Mouse (Mus musculus): ENCODE measurements at regions not wholly inside any gene's neighbourhood (a gene's known extent, or its start where the extent isn't known, plus 50 kb on each side); places are given as distances from the start of the nearest gene placed in this dataset.

- DNase-seq: no peak
Measured at GRCm38 (mm10) chr10:99417591-99417990, 154.6 kb downstream of the Dusp6 start.

- no peak for DNase-seq
Measured at GRCm38 (mm10) chr10:99418497-99418896, 155.5 kb downstream of the Dusp6 start.

- DNase-seq: no peak
Measured at GRCm38 (mm10) chr10:99419532-99419931, 156.5 kb downstream of the Dusp6 start.

GRCm38 (mm10) chr10:99423406-99423805 is 160.4 kb downstream of the Dusp6 start:
- DNase-seq: no peak

DNA sequence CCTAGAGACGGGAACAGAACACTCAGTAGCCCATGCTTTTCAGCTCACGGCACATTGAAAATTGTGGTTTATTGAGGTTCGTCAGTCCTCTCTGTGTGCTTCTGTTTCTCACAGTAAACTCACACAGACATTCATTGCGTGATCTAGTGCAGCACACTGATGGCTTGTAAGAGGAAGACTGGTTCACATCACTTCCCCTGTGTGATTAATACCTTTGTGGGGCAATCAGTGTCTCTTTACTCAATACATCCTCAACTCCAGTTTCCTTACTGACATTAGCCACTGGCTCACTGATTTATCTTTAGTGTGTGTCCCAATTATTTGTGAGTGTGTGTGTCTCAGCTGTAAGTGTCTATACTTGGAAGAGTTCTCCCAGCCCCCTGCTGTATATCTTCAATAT is 162.2 kb downstream of the Dusp6 start:
- DNase-seq: no peak

GRCm38 (mm10) chr10:99430175-99430574 is 167.1 kb downstream of the Dusp6 start:
- no peak for DNase-seq

DNA sequence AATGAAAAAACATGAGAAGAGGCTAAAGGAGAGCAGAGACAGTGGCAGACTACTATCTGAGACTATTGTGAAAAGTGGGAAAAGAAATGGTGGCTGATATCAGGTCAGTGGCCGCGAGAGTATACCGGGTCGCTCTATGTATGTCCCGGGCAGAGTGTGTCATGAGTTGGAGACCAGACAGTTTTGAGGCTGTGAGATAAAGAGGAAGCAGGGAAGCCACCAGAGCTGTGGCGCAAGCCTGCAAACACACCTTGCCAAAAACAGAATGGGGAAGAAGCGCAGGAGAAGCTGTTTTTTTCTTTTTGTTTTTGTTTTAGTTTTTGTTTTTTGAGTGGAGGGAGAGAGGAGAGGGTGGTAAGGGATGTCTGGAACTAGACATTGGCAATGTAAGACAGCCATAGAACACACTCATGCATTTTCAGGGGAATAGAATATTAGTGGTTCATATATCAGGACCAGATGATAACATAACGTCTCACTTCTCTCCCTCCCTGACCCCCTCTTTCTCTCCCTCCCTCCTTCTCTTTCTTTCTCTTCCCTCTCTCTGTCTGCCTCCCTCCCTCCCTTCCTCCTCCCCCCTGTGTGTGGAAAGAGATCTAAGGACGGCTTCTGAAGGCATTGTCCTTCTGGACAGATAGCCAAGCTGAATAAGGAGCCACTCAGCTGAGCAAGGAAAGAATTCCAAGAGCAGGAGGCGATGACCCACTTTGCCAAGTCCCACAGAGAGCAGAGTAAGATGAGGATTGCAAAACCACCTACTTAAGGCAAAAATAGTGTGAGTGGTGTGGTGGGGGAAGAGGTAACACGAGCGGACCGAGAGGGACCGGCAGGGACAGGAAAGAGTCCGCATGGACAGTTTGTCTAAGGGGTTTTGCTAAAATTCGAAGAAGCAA is 167.9 kb downstream of the Dusp6 start:
- no peak for DNase-seq

DNA sequence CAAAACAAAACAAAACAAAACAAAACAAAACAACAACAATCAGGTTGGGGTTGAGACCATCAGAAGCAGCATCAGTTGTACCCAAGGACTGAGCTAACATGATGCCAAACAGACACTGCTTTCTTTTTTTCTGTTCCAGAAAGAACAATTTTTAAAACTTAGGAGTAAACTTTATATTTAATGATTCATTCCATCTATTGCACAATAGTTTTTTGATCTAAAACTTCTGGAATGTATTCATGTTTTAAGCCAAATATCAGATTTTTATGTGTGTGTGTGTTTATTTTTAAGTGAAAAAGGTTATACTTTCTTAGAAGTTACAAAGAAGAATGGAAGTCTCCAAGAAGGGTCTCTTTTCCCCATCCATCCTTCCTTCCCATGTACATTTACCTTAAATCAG is 174.0 kb downstream of the Dusp6 start:
- DNase-seq: no peak

GRCm38 (mm10) chr10:99440169-99440568 is 177.1 kb downstream of the Dusp6 start:
- DNase-seq: no peak

DNA sequence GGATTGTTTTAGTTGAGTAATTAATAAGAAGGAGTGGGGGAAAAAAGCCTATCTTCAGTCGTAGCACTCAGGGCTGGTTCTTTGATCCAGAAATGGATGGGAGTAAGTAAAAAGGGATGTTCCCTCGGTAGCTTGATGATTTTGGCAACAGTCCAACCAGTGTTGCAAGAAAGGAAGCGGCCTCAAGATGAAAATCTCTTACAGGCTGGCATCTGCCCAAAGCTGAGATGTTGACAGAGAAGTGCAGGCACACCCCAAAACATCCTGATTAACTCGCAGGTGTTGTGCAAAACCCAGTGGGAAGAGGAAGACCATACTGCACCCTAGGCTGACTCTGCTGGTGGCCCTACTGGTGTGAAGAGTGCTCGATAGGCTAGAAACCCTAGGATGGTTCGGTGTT is 178.0 kb downstream of the Dusp6 start:
- no peak for DNase-seq

DNA sequence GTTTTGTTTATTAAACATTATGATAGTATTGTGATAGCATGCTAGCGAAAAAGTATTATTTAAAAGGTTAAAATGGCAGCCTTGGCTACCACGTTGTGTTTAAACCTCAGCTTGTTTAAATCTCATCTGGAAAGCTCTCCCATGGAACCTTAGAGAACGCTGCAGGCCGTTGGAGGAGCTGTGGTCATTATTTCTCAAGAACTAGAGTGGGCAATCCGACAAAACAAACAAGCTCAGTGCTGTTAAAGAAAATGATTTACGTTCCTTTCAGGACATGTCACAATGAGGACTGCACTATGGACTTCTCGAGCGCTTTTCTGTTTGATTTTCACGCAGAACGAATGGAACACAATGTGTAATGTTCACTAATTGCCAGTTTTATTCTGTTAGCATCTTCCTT is 178.9 kb downstream of the Dusp6 start:
- no peak for DNase-seq

DNA sequence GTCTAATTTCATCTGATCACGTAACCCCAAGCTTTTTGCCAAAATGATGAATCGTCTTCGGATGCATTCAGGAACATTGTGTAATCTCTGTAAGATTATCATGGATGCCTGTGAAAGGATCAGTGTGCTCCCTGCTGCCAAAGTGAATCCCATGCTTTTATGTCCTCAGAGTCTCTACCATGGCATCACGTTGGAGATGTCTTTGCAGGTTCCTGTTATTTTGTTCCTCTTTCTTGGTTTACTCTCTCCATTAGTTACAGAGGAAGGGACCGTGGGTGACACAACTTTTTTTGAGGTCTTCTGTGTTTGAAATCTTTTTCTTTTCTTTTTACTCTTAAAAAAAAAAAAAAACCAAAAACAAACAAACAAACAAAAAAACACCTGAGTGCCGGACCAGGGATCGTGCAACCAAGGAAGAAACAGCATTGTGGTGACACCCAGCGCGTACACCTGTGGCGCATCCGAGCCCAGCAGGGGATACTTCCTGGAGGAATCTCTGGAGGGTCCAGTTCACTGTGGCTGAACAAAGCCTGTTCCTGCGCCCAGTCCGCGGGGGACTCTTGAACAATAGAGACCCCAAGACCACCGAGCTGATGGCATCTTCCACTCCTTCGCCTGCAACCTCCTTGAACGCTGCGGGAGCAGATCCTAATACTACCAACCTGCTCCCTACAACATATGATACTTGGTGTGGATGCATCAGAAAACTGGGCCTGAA is 180.6 kb downstream of the Dusp6 start:
- DNase-seq: no peak

DNA sequence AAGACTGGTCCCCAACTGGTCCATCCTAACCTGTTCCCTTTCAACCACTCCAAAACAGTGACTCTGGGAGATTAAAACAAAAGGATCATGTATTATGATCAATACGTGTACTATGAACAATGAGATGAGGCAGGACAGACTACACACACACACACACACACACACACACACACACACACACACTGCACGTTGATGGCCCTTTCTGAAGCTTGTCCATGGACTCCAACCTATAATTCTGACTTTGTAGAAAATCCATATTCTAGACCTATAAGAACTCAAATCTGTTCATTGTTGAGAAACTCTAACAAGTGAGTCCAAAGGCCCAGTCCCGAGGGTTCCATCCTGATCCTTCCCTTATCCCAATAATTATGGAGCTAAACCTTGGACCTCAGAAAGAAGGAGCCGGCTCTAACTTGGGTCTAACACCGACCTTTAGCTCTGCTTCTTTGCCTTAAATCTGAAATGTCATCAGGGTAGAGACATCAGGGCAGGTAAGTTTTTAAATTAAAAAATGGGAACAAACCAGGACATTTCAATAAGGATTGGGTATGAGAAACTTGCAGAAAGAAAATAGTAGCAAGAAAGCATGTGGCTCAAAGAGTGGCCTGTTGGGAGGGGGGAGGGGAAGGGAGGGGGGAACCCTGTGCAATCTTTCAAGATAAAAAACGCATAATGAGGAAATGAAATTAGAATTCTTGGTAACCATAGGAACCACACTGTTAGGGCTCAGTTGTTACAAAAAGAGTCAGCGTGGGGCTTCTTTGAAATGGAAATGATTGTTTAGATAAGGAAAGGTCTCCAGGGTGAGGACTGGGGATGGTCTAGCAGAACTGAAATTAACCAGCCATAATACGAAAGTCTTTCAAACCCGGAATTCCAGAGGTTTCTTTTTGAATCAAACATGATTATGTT is 187.9 kb downstream of the Dusp6 start:
- DNase-seq: no peak

- no peak for DNase-seq
Measured at GRCm38 (mm10) chr10:99451639-99452417, 188.8 kb downstream of the Dusp6 start.

DNA sequence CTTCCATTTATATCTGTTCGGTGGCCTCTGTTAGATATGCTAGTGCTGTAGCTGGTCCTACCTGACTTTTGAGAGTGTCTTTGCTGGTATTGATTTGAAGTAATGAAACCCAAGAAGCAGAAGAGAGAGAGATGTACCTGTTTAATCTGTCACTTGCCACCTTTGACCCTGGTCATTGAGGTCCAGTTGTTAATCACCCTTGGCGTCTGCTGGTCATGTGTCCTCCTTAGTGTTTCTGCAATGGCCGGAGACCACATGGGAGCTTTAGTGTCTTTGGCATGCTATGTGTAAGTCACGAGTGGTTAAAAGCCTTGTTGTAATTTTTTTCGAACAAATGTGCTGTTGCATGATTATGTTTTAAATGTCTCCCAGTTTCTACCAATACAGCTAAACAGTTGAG is 193.1 kb downstream of the Dusp6 start:
- no peak for DNase-seq

- DNase-seq: no peak
Measured at GRCm38 (mm10) chr10:99458047-99458446, 195.0 kb downstream of the Dusp6 start.

- no peak for DNase-seq
Measured at GRCm38 (mm10) chr10:99459171-99459660, 196.2 kb downstream of the Dusp6 start.

- DNase-seq: no peak
Measured at GRCm38 (mm10) chr10:99459823-99460361, 196.9 kb downstream of the Dusp6 start.

DNA sequence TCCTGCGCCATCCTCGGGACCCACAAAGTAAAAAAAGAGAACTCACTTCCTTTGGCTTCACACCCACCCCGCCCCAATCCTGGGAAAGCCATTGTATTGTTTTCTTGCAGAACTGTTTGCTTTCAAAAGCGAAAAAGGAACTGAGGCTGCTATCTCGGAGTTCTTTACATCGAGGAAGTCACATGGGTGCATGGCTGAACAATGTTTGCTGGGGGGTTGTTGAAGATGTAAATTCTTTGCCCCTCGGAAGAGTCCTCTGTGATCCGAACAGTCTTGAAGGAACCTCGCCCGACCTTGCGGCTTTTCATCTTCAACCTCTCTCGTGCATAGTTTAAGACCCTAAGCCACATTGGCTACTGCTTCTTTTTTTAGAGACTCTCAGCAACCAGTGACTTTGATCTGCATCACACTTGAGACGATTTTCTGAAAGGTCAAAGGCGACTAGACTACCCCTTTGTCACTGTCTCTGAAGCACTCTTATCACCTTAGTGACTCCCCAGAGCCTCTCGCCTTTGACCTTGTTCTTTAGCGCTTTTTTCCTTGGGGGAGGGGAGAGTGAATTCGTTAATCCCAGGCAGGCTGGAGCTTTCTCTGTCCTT is 197.9 kb downstream of the Dusp6 start:
- no peak for DNase-seq

GRCm38 (mm10) chr10:99461446-99461966 is 198.5 kb downstream of the Dusp6 start:
- DNase-seq: no peak

- DNase-seq: no peak
Measured at GRCm38 (mm10) chr10:99466695-99467094, 203.7 kb downstream of the Dusp6 start.

Measured in cerebellum, adult 8-10 months (tissue).